11 mouse cellular contexts compared by ENCODE assay signal in genomic region chrX:161776321-161776962, GRCm38 (mm10). TPM values are rescaled to one million over a fixed set of nuclear protein-coding genes. Genes with fewer than 3 reads are reported as not detected.
DNase-seq lines count a peak whose midpoint lies in the region; ATAC-seq lines count a peak whose summit lies in the region.
"Had no signal": no experiment of that assay in that cellular context is flagged by ENCODE, and none has a peak within 500 bp of the region (broad histone marks: within the 10 kb centered on the region; RNA-seq: fewer than 3 reads in every experiment).

No protein-coding gene starts in this region.

- H3K4me2 ChIP-seq in forebrain, embryonic 11.5 days (ENCODE audit: low read depth, low read length, severe bottlenecking): no peak overlapping the region
- H3K4me2 ChIP-seq in forebrain, embryonic 16.5 days (ENCODE audit: low read length): no peak overlapping the region
- H3K4me2 ChIP-seq in forebrain, embryonic 15.5 days (replicated peaks): no peak overlapping the region

- H3K9me3 ChIP-seq in forebrain, embryonic 11.5 days (ENCODE audit: control insufficient read depth, low read length): no peaks in the 10 kb centered on the region
- no peaks in the 10 kb centered on the region for H3K9me3 ChIP-seq in forebrain, embryonic 16.5 days (ENCODE audit: control insufficient read depth, low read length)
- no peaks in the 10 kb centered on the region for H3K9me3 ChIP-seq in forebrain, embryonic 15.5 days

- intact Hi-C loops in left cerebral cortex, postnatal 4 days (cut with DNase I): no loop called here

- no peak overlapping the region for H3K9ac ChIP-seq in forebrain, embryonic 11.5 days (ENCODE audit: low read length)
- H3K9ac ChIP-seq in forebrain, embryonic 16.5 days (replicated peaks; ENCODE audit: low read depth, low read length): no peak overlapping the region
- no peak overlapping the region for H3K9ac ChIP-seq in forebrain, embryonic 15.5 days (replicated peaks)

- peak; percentile 76; the same call in 1 of the 2 replicates for ATAC-seq in forebrain, embryonic 11.5 days (replicated peaks; ENCODE audit: low FRiP score)
- ATAC-seq in forebrain, embryonic 16.5 days: no peak
- ATAC-seq in forebrain, embryonic 15.5 days (replicated peaks): peak; percentile 58; the same call in 1 of the 2 replicates

- no peaks in the 10 kb centered on the region for H3K4me1 ChIP-seq in forebrain, embryonic 11.5 days (replicated peaks; ENCODE audit: control insufficient read depth, insufficient read depth, low read length)
- H3K4me1 ChIP-seq in forebrain, embryonic 16.5 days (replicated peaks; ENCODE audit: control insufficient read depth, insufficient read depth, low read length): peaks cover 9% of the 10 kb centered on the region
- peaks cover 14% of the 10 kb centered on the region; the same call in 1 of the 2 replicates for H3K4me1 ChIP-seq in forebrain, embryonic 15.5 days

- H3K4me3 ChIP-seq in forebrain, embryonic 11.5 days (ENCODE audit: low read depth, low read length): no peak overlapping the region
- no peak overlapping the region for H3K4me3 ChIP-seq in forebrain, embryonic 16.5 days (replicated peaks; ENCODE audit: low read length)
- H3K4me3 ChIP-seq in forebrain, embryonic 15.5 days: no peak overlapping the region

- peaks cover 13% of the 10 kb centered on the region for H3K27me3 ChIP-seq in forebrain, embryonic 11.5 days (ENCODE audit: control insufficient read depth, insufficient read depth, low read length)
- no peaks in the 10 kb centered on the region; the same call in 1 of the 2 replicates for H3K27me3 ChIP-seq in forebrain, embryonic 16.5 days (replicated peaks; ENCODE audit: control insufficient read depth, insufficient read depth, low read length)
- no peaks in the 10 kb centered on the region for H3K27me3 ChIP-seq in forebrain, embryonic 15.5 days

- WGBS in forebrain, embryonic 11.5 days: 52% methylated on average over 12 of the region's 12 CpGs
- WGBS in forebrain, embryonic 16.5 days: 56% methylated on average over 12 of the region's 12 CpGs
- WGBS in forebrain, embryonic 15.5 days: 41% methylated on average over 12 of the region's 12 CpGs

- DNase-seq in forebrain, embryonic 11.5 days (ENCODE audit: low spot score): peak; percentile 62
- peak; percentile 33 for DNase-seq in left cerebral cortex, postnatal 4 days
- DNase-seq in retina, embryonic 14.5 days (ENCODE audit: low spot score): peak; percentile 57
- no peak for DNase-seq in cerebellum, adult 11-12 months
- DNase-seq in urinary bladder, adult 18-20 months (ENCODE audit: low spot score in 2 of 2): no peak
- DNase-seq in heart, postnatal 4 days: no peak
- DNase-seq: liver; lung, postnatal 36 days had no signal

- no peak overlapping the region for H3K27ac ChIP-seq in forebrain, embryonic 11.5 days (ENCODE audit: low read depth, low read length)
- no peak overlapping the region for H3K27ac ChIP-seq in forebrain, embryonic 16.5 days (ENCODE audit: low read length)
- H3K27ac ChIP-seq in forebrain, embryonic 15.5 days (replicated peaks): no peak overlapping the region
- H3K27ac ChIP-seq: kidney, postnatal 0 days had no signal

- H3K36me3 ChIP-seq in forebrain, embryonic 11.5 days (ENCODE audit: control insufficient read depth, insufficient read depth, low read length): no peaks in the 10 kb centered on the region
- no peaks in the 10 kb centered on the region; the same call in 1 of the 2 replicates for H3K36me3 ChIP-seq in forebrain, embryonic 16.5 days (ENCODE audit: control insufficient read depth, insufficient read depth)
- H3K36me3 ChIP-seq in forebrain, embryonic 15.5 days: no peaks in the 10 kb centered on the region

RNA-seq across cellular contexts. Expression of gene Rai2, which starts 59.6 kb away (rescaled TPM):
- 5.4 and 6.0 TPM in 2 replicates for polyA plus RNA-seq in forebrain, embryonic 11.5 days (2014; fragmentation: Nextera tagmentation; extraction: Ambion mirVana)
- 16.9 and 17.1 TPM in 2 replicates for polyA plus RNA-seq in forebrain, embryonic 16.5 days (2015; fragmentation: Nextera tagmentation; extraction: Ambion mirVana)
- polyA plus RNA-seq in forebrain, embryonic 15.5 days (2015; fragmentation: Nextera tagmentation; extraction: Ambion mirVana): 15.8 and 16.5 TPM in 2 replicates
- 10 to 100 TPM; 12.8 to 15.6 TPM for total RNA-seq in left cerebral cortex, postnatal 4 days (2021)
- total RNA-seq in heart, postnatal 4 days (2021): 10 to 100 TPM in 1 of 2 experiments, 1 to 10 TPM in 1; 8.9 to 10.3 TPM

Comparison
In these comparisons a context has a peak if more than half of its experiments do, and no peak if none do; other contexts are left out.
1. DNase-seq: peak in forebrain, embryonic 11.5 days (single experiment), left cerebral cortex, postnatal 4 days (single experiment) and retina, embryonic 14.5 days (single experiment); none in cerebellum, adult 11-12 months (single experiment), urinary bladder, adult 18-20 months (0 of 2) and heart, postnatal 4 days (single experiment).